Mouse (Mus musculus) cortical plate, adult 2 months (tissue): ENCODE measurements around the gene F12.

Experiments used
- CTCF ChIP-seq: fragments of 200-500 bp; IDR thresholded peaks from 2 replicates; pipeline ENCODE4 v1.5.1; 2011; ENCODE audit warnings: mild to moderate bottlenecking, control low read depth, low read length; ENCODE audit not compliant: insufficient read depth; ENCODE audit errors: extremely low read depth
- POLR2A ChIP-seq: fragments of 200-500 bp; IDR thresholded peaks from 2 replicates; pipeline ENCODE4 v1.6.1; 2011; ENCODE audit warnings: mild to moderate bottlenecking, low read length, control low read depth; ENCODE audit not compliant: insufficient read depth; ENCODE audit errors: extremely low read depth

- no peak for TF ChIP-seq CTCF
- no peak for TF ChIP-seq POLR2A
Measured at GRCm38 (mm10) chr13:55451296-55451695, 24.7 kb upstream of the F12 start.
